Mouse (Mus musculus) thymus, adult 2 months (tissue): ENCODE results near the gene Tnfsf13b.

Experiments
- CTCF ChIP-seq: fragments of 200-500 bp; IDR thresholded peaks from 2 replicates; pipeline ENCODE4 v1.5.1; 2012; ENCODE audit warnings: mild to moderate bottlenecking, control low read depth, low read length, moderate library complexity, borderline replicate concordance; ENCODE audit not compliant: control insufficient read depth, poor library complexity, insufficient read depth; ENCODE audit errors: extremely low read depth
- POLR2A ChIP-seq: fragments of 200-500 bp; IDR thresholded peaks from 2 replicates; pipeline ENCODE4 v1.6.1; 2012; ENCODE audit warnings: mild to moderate bottlenecking, low read length, control low read depth, moderate library complexity; ENCODE audit not compliant: control insufficient read depth, poor library complexity, insufficient read depth; ENCODE audit errors: extremely low read depth

- no peak for TF ChIP-seq CTCF
- no peak for TF ChIP-seq POLR2A
These were observed 2.2 kb upstream of the Tnfsf13b start for GRCm38 (mm10) chr8:10004115-10004514.
